Mouse (Mus musculus) G1E (cell line): ENCODE data around the gene Camk1.

Experiments
- CTCF ChIP-seq: IDR thresholded peaks from 2 replicates; pipeline ENCODE4 v1.5.1; 2012; ENCODE audit warnings: low read depth, low read length, inconsistent platforms, mixed read lengths
- GATA1 ChIP-seq: IDR thresholded peaks from 2 replicates; pipeline ENCODE4 v1.6.1; 2012; ENCODE audit warnings: borderline replicate concordance, low read length, inconsistent platforms, mixed read lengths
- POLR2AphosphoS5 ChIP-seq: IDR thresholded peaks from 2 replicates; pipeline ENCODE4 v1.6.1; 2012; ENCODE audit warnings: low read depth, low read length, inconsistent platforms; ENCODE audit not compliant: insufficient replicate concordance
- TAL1 ChIP-seq: conservative IDR thresholded peaks from 2 replicates; pipeline ENCODE4 v1.6.1; 2012; ENCODE audit warnings: low read depth, low read length, inconsistent platforms, mixed read lengths

DNA sequence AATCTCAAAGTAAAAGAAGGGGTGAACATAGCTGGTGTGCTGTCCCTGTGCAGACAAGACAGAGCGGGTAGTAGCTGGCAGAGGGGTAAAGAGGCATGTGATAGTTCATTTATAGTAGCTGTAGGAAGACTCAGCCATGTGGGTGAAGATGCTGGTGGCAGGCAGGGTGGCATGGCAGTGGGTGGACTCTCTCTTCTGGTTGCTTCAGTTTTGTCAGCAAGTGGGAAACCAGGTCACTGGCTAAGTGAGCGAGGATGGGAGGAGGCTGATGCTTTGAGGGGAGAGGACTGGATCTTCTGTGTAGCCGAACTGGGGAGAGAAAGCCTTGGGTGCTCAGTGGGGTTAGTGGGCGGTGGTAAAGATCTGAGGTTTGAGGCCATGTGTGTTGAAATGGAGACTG is 56.5 kb downstream of the Camk1 start:
- no peak for TF ChIP-seq CTCF
- TF ChIP-seq POLR2AphosphoS5: no peak
- TF ChIP-seq GATA1: no peak
- TF ChIP-seq TAL1: no peak
